Mouse (Mus musculus) MEL (cell line): ENCODE data around the gene Fgfr2. TPM values are rescaled to one million over a fixed set of nuclear protein-coding genes. Genes with fewer than 3 reads are reported as not detected.

Experiments
- DNase-seq: peaks from one replicate; pipeline ENCODE4 v3.0.0; 2011; ENCODE audit warnings: low read depth, low spot score
- H3K27ac ChIP-seq: 2 replicates; pipeline ENCODE4 v1.5.1; 2012; ENCODE audit warnings: low read depth, mild to moderate bottlenecking, control low read depth, low read length, moderate library complexity; ENCODE audit not compliant: control insufficient read depth
- H3K27me3 ChIP-seq, 2 experiments: fragments of 150-350 bp in 1 of 2; sonication (generic) in 1 of 2; 2 replicates each; pipeline ENCODE4 v1.6.1; 2012; ENCODE audit warnings: low read length in 2 of 2, mild to moderate bottlenecking in 2 of 2, improper control_type of control experiment in 1 of 2, moderate library complexity in 1 of 2; ENCODE audit not compliant: insufficient read depth in 2 of 2, control insufficient read depth in 1 of 2
- H3K36me3 ChIP-seq, 2 experiments: 2 replicates each; pipeline ENCODE4 v1.6.1; 2012 to 2014; ENCODE audit warnings: low read length in 2 of 2, improper control_type of control experiment in 1 of 2, inconsistent platforms in 1 of 2, mild to moderate bottlenecking in 1 of 2; ENCODE audit not compliant: insufficient read depth in 2 of 2, control insufficient read depth in 1 of 2
- H3K4me1 ChIP-seq, 2 experiments: fragments of 150-350 bp in 1 of 2; sonication (generic) in 1 of 2; 2 replicates each; pipeline ENCODE4 v1.6.1; 2012; ENCODE audit warnings: low read length in 2 of 2, improper control_type of control experiment in 1 of 2, mild to moderate bottlenecking in 1 of 2; ENCODE audit not compliant: insufficient read depth in 2 of 2, control insufficient read depth in 1 of 2
- H3K4me3 ChIP-seq, 2 experiments: fragments of 150-350 bp in 1 of 2; sonication (generic) in 1 of 2; 2 replicates each; pipeline ENCODE4 v1.5.1; 2012; ENCODE audit warnings: low read depth in 2 of 2, low read length in 2 of 2, mild to moderate bottlenecking in 2 of 2, moderate library complexity in 2 of 2, control low read depth in 1 of 2, improper control_type of control experiment in 1 of 2; ENCODE audit not compliant: control insufficient read depth in 1 of 2, insufficient read depth in 1 of 2
- H3K79me2 ChIP-seq: 2 replicates; pipeline ENCODE4 v1.6.1; 2012; ENCODE audit warnings: mild to moderate bottlenecking, low read length, moderate library complexity; ENCODE audit not compliant: control insufficient read depth, poor library complexity, insufficient read depth
- H3K9ac ChIP-seq: 2 replicates; pipeline ENCODE4 v1.6.1; 2012; ENCODE audit warnings: low read depth, mild to moderate bottlenecking, control low read depth, low read length, moderate library complexity; ENCODE audit not compliant: control insufficient read depth, poor library complexity, severe bottlenecking
- H3K9me3 ChIP-seq: fragments of 150-350 bp; sonication (generic); replicated peaks from 2 replicates; pipeline ENCODE4 v1.6.1; 2012; ENCODE audit warnings: mild to moderate bottlenecking, low read length, improper control_type of control experiment, moderate library complexity; ENCODE audit not compliant: insufficient read depth
- CHD1 ChIP-seq: IDR thresholded peaks from 2 replicates; pipeline ENCODE4 v1.6.1; 2012; ENCODE audit warnings: low read depth, mild to moderate bottlenecking, inconsistent platforms, low read length, improper control_type of control experiment
- CTCF ChIP-seq, 3 experiments: IDR thresholded peaks in 2 of 3; conservative IDR thresholded peaks in 1 of 3; 2 replicates each; pipeline ENCODE4 v1.5.1; 2011 to 2012; ENCODE audit warnings: low read length in 3 of 3, low read depth in 2 of 3, mild to moderate bottlenecking in 2 of 3, improper control_type of control experiment in 1 of 3, inconsistent platforms in 1 of 3, mixed read lengths in 1 of 3, moderate library complexity in 1 of 3; ENCODE audit not compliant: control insufficient read depth in 1 of 3, insufficient read depth in 1 of 3, poor library complexity in 1 of 3, severe bottlenecking in 1 of 3
- ELF1 ChIP-seq: IDR thresholded peaks from 2 replicates; pipeline ENCODE4 v1.6.1; 2014; ENCODE audit warnings: low read depth, mild to moderate bottlenecking, inconsistent platforms, low read length, improper control_type of control experiment, moderate library complexity
- GATA1 ChIP-seq: IDR thresholded peaks from 2 replicates; pipeline ENCODE4 v1.6.1; 2011; ENCODE audit warnings: low read depth, low read length, improper control_type of control experiment
- HCFC1 ChIP-seq: IDR thresholded peaks from 2 replicates; pipeline ENCODE4 v1.6.1; 2012; ENCODE audit warnings: low read depth, mild to moderate bottlenecking, inconsistent platforms, low read length, improper control_type of control experiment, moderate library complexity
- JUND ChIP-seq: IDR thresholded peaks from 2 replicates; pipeline ENCODE4 v1.6.1; 2011; ENCODE audit warnings: low read depth, mild to moderate bottlenecking, improper control_type of control experiment, low read length
- KAT2A ChIP-seq: conservative IDR thresholded peaks from 2 replicates; pipeline ENCODE4 v1.6.1; 2012; ENCODE audit warnings: low read depth, low read length, improper control_type of control experiment, inconsistent platforms
- MAFK ChIP-seq: IDR thresholded peaks from 2 replicates; pipeline ENCODE4 v1.6.1; 2011; ENCODE audit warnings: low read depth, mild to moderate bottlenecking, low read length, improper control_type of control experiment, borderline replicate concordance
- MAZ ChIP-seq: IDR thresholded peaks from 2 replicates; pipeline ENCODE4 v1.6.1; 2012; ENCODE audit warnings: low read depth, mild to moderate bottlenecking, inconsistent platforms, low read length, improper control_type of control experiment
- MEF2A ChIP-seq: IDR thresholded peaks from 2 replicates; pipeline ENCODE4 v1.6.1; 2014; ENCODE audit warnings: low read depth, mild to moderate bottlenecking, inconsistent platforms, low read length, improper control_type of control experiment; ENCODE audit not compliant: poor library complexity, insufficient replicate concordance, severe bottlenecking; ENCODE audit errors: extremely low read depth
- MXI1 ChIP-seq: IDR thresholded peaks from 2 replicates; pipeline ENCODE4 v1.6.1; 2011; ENCODE audit warnings: mild to moderate bottlenecking, low read depth, low read length, improper control_type of control experiment
- NELFE ChIP-seq: IDR thresholded peaks from 2 replicates; pipeline ENCODE4 v1.6.1; 2011; ENCODE audit warnings: low read depth, low read length, improper control_type of control experiment
- POLR2AphosphoS2 ChIP-seq: IDR thresholded peaks from 2 replicates; pipeline ENCODE4 v1.6.1; 2011; ENCODE audit warnings: low read length, improper control_type of control experiment
- POLR2AphosphoS5 ChIP-seq: IDR thresholded peaks from 2 replicates; pipeline ENCODE4 v1.6.1; 2012; ENCODE audit warnings: low read depth, borderline replicate concordance, mild to moderate bottlenecking, inconsistent platforms, low read length, moderate library complexity, mixed read lengths
- RAD21 ChIP-seq: IDR thresholded peaks from 2 replicates; pipeline ENCODE4 v1.6.1; 2011; ENCODE audit warnings: mild to moderate bottlenecking, low read depth, low read length, improper control_type of control experiment
- SIN3A ChIP-seq: IDR thresholded peaks from 2 replicates; pipeline ENCODE4 v1.6.1; 2012; ENCODE audit warnings: low read length, improper control_type of control experiment, inconsistent platforms
- SMC3 ChIP-seq: IDR thresholded peaks from 2 replicates; pipeline ENCODE4 v1.6.1; 2011; ENCODE audit warnings: low read depth, low read length, improper control_type of control experiment
- TAL1 ChIP-seq: IDR thresholded peaks from 2 replicates; pipeline ENCODE4 v1.6.1; 2012; ENCODE audit warnings: mild to moderate bottlenecking, inconsistent platforms, low read length, moderate library complexity, mixed read lengths
- TBP ChIP-seq: IDR thresholded peaks from 2 replicates; pipeline ENCODE4 v1.8.0; 2011; ENCODE audit warnings: low read depth, low read length, improper control_type of control experiment
- TCF12 ChIP-seq: IDR thresholded peaks from 2 replicates; pipeline ENCODE4 v1.6.1; 2014; ENCODE audit warnings: low read depth, mild to moderate bottlenecking, inconsistent platforms, low read length, improper control_type of control experiment, moderate library complexity
- USF1 ChIP-seq: IDR thresholded peaks from 2 replicates; pipeline ENCODE4 v1.6.1; 2014; ENCODE audit warnings: low read depth, mild to moderate bottlenecking, inconsistent platforms, low read length, improper control_type of control experiment, moderate library complexity
- USF2 ChIP-seq, 2 experiments: IDR thresholded peaks; 2 replicates each; pipeline ENCODE4 v1.6.1; 2011 to 2012; ENCODE audit warnings: improper control_type of control experiment in 2 of 2, low read length in 2 of 2, borderline replicate concordance in 1 of 2, inconsistent platforms in 1 of 2, low read depth in 1 of 2, mild to moderate bottlenecking in 1 of 2; ENCODE audit not compliant: insufficient read depth in 1 of 2
- ZKSCAN1 ChIP-seq: IDR thresholded peaks from 2 replicates; pipeline ENCODE4 v1.6.1; 2012; ENCODE audit warnings: low read depth, mild to moderate bottlenecking, inconsistent platforms, low read length, improper control_type of control experiment, moderate library complexity
- ZMIZ1 ChIP-seq: IDR thresholded peaks from 2 replicates; pipeline ENCODE4 v1.6.1; 2012; ENCODE audit warnings: low read depth, mild to moderate bottlenecking, inconsistent platforms, low read length, improper control_type of control experiment, moderate library complexity
- polyA plus RNA-seq, 2 experiments: library from polyadenylated mRNA; stranded (reverse) in 1 of 2; unstranded in 1 of 2; fragments of >175 nt in 1 of 2; fragments of >200 nt in 1 of 2; gene quantifications; 2 replicates each; pipeline versions ENCODE4 v1.2.1 to v1.2.4; 2012; ENCODE audit warnings: low replicate concordance in 2 of 2, low read depth in 1 of 2; ENCODE audit not compliant: insufficient read length in 2 of 2, insufficient read depth in 1 of 2, missing spikeins in 1 of 2
- total RNA-seq: library from RNA; depleted of rRNA; stranded (reverse); fragments of 300-350 nt; gene quantifications from 2 replicates; pipeline ENCODE4 v1.2.3, GENCODE M21; 2012

The Fgfr2 gene
- total and polyA plus RNA-seq, 3 experiments = not detected

DNA sequence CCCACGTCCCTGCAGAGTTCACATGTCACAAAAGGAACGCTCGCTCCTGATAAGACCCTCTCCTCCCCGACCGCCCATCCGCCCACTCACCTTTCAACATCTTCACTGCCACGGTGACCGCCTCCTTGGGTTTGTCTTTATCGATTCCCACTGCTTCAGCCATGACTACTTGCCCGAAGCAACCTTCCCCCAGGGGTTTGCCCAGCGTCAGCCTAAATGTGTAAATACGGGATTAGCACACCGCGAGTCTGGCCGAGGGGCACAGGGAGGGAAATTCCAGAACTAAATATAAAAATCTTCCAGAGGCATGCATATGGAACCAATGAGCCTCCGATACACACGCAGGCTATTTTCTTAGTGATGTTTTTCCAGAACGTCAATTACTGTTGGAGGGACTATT is 2940.6 kb downstream of the Fgfr2 start:
- Histone ChIP-seq H3K79me2 (no peaks in the 10 kb centered on the region), H3K4me3 (no peak overlapping the region)
- no peak for TF ChIP-seq ZKSCAN1
- no peak for TF ChIP-seq USF1
- no peak for TF ChIP-seq USF2 (IDR thresholded peaks at IDR 0.05; ENCODE audit: borderline replicate concordance in 1 of 2, insufficient read depth in 1 of 2, low read depth in 1 of 2, low read length in 2 of 2)
- no peak for TF ChIP-seq JUND
- TF ChIP-seq MXI1 = no peak
- no peak for TF ChIP-seq NELFE
- no peak for TF ChIP-seq MAZ
- no peak for TF ChIP-seq ELF1
- TF ChIP-seq SIN3A = no peak
- no peak for TF ChIP-seq HCFC1
- TF ChIP-seq ZMIZ1 = no peak
- TF ChIP-seq, all 39 proteins: peak for 0
- H3K9me3 ChIP-seq = no peaks in the 10 kb centered on the region
- no peak for DNase-seq
- no peak overlapping the region for H3K9ac ChIP-seq
- no peak overlapping the region for H3K27ac ChIP-seq
- H3K27me3 ChIP-seq = no peaks in the 10 kb centered on the region
- H3K36me3 ChIP-seq = no peaks in the 10 kb centered on the region
- H3K4me1 ChIP-seq = no peaks in the 10 kb centered on the region

DNA sequence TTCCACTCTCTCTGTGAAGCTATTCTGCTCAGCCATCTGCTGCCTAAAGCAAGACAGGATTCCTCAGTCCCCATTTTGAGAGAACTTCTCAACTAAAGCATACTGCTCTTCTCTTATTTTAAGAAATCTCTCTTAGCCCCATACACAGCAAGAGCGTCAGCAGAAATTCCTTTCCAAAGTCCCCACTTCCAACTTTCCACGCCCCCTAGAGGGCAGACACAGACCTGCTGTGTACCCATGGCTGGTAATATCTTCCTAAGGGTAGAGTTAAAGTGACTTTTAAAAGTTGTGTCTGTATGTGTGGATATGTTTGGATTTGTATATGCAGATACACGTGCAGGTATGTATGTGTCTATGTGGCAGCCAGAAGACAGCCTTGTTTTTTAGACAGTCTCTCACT is 2944.2 kb downstream of the Fgfr2 start:
- Histone ChIP-seq H3K4me3 (no peak overlapping the region), H3K9ac (no peak overlapping the region), H3K36me3 (no peaks in the 10 kb centered on the region), H3K4me1 (no peaks in the 10 kb centered on the region), H3K9me3 (no peaks in the 10 kb centered on the region), H3K27me3 (no peaks in the 10 kb centered on the region), H3K27ac (no peak overlapping the region)
- DNase-seq = no peak
- TF ChIP-seq MAFK (no peak), RAD21 (no peak), KAT2A (no peak), GATA1 (no peak), MEF2A (no peak), ELF1 (no peak), POLR2AphosphoS2 (no peak), POLR2AphosphoS5 (no peak), TAL1 (no peak), ZKSCAN1 (no peak), HCFC1 (no peak), TCF12 (no peak), JUND (no peak), CHD1 (no peak), TBP (no peak), CTCF (IDR thresholded peaks at IDR 0.05 in 2 of 3, conservative IDR thresholded peaks at IDR 0.05 in 1 of 3; ENCODE audit: control insufficient read depth in 1 of 3, insufficient read depth in 1 of 3, low read depth in 2 of 3, low read length in 3 of 3, poor library complexity in 1 of 3, severe bottlenecking in 1 of 3) (no peak), SMC3 (no peak)
- TF ChIP-seq, all 39 proteins: peak for 0
- no peaks in the 10 kb centered on the region for H3K79me2 ChIP-seq
